ENCODE assay signal across 8 mouse cellular contexts in the genomic region with DNA sequence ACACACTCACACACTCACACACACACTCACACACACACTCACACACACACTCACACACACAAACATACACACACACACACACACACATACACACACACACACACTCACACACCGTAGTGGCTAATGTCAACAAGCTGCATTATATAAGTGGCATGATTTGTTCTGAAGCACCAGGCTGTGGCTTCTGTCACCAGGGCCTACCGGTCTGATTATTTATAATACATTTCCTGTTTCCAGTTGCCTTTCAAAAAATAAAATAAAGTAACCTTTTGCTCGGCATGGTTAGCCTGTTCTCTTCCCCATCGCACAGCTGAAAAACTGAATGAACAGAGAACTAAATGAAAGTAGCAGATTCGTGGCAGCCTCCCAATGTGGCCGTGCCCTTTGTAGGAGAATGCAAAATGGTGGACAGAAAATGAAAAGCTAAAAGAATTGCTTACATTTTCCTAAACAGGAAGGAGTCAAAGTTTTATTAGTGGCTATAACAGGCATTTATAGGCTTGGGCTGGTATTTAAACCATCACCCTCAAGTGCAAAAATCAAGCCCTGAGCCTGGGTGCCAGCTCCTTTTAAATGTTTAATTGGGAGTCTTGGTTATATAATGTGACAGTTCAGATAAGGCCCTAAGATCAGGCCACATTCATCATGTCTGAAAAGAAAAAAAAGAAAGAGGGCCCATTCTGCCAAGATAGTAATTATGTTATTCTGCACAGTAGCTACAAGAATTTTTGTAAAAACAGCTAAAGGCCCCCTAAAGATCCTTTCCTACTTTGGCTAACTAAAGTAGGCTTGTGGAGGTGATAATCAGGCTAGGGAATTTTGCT. TPM values are rescaled to one million over a fixed set of nuclear protein-coding genes. Genes with fewer than 3 reads are reported as not detected.
DNase-seq lines count a peak whose midpoint lies in the region; ATAC-seq and TF ChIP-seq lines count a peak whose summit lies in the region.

No protein-coding gene starts in this region.

- peak overlapping the region; percentile 30 for H3K27ac ChIP-seq in spleen, adult 2 months (ENCODE audit: insufficient read depth, low read length)
- H3K27ac ChIP-seq in kidney, embryonic 16.5 days (ENCODE audit: low read length) = peak overlapping the region; percentile 0; the same call in 1 of the 2 replicates

- no peak for DNase-seq in spleen, adult 2 months (ENCODE audit: low read depth in 1 of 2, low spot score in 2 of 2)
- DNase-seq in spleen, postnatal 10 days (ENCODE audit: low spot score in 2 of 2) = no peak
- DNase-seq in forelimb bud, embryonic 11.5 days (ENCODE audit: low read depth, low spot score) = peak; percentile 27
- DNase-seq in naive thymus-derived CD4-positive, alpha-beta T cell, adult 2 months (ENCODE audit: low read depth) = peak; percentile 63
- DNase-seq in yolk sac, embryonic 10.5 days (ENCODE audit: low spot score) = no peak
- DNase-seq in cerebellum, adult 11 months = no peak
- DNase-seq in left cerebral cortex, adult 11 months (ENCODE audit: low spot score) = no peak

- peak overlapping the region; percentile 24; the same call in 1 of the 2 replicates for H3K4me3 ChIP-seq in spleen, adult 2 months (ENCODE audit: extremely low read depth, insufficient read depth, insufficient read length)
- H3K4me3 ChIP-seq in kidney, embryonic 16.5 days (ENCODE audit: low read length) = peak overlapping the region; percentile 69

- WGBS in spleen, adult 2 months = 19% methylated on average over 6 of the region's 6 CpGs
- WGBS in kidney, embryonic 16.5 days = 22% methylated on average over 6 of the region's 6 CpGs

- H3K4me1 ChIP-seq in spleen, adult 2 months (ENCODE audit: control insufficient read depth, insufficient read depth, insufficient read length) = peaks cover 13% of the 10 kb centered on the region
- H3K4me1 ChIP-seq in kidney, embryonic 16.5 days (ENCODE audit: insufficient read depth, low read length) = peaks cover 22% of the 10 kb centered on the region

- H3K9me3 ChIP-seq in kidney, embryonic 16.5 days (ENCODE audit: low read length) = no peaks in the 10 kb centered on the region

- peak overlapping the region; percentile 74 for H3K4me2 ChIP-seq in kidney, embryonic 16.5 days (replicated peaks; ENCODE audit: low read depth, low read length)

- no peak for TF ChIP-seq CTCF in spleen, adult 2 months (IDR thresholded peaks at IDR 0.05; ENCODE audit: extremely low read depth, insufficient read depth, insufficient read length, insufficient replicate concordance)

- peaks cover 5% of the 10 kb centered on the region for H3K36me3 ChIP-seq in spleen, adult 2 months (ENCODE audit: control insufficient read depth, insufficient read depth, low read length)
- peaks cover 13% of the 10 kb centered on the region for H3K36me3 ChIP-seq in kidney, embryonic 16.5 days (ENCODE audit: insufficient read depth, low read length)

- no peaks in the 10 kb centered on the region for H3K27me3 ChIP-seq in spleen, adult 2 months (ENCODE audit: control insufficient read depth, insufficient read depth, low read length)
- no peaks in the 10 kb centered on the region for H3K27me3 ChIP-seq in kidney, embryonic 16.5 days (ENCODE audit: insufficient read depth, low read length)

- no peak for TF ChIP-seq POLR2A in spleen, adult 2 months (IDR thresholded peaks at IDR 0.05; ENCODE audit: low read depth, low read length)

- no peak for ATAC-seq in kidney, embryonic 16.5 days (ENCODE audit: low FRiP score, low TSS enrichment)

- 0 out of 2 replicates have a peak overlapping the region, but pooled peaks have one; percentile 8 for H3K9ac ChIP-seq in kidney, embryonic 16.5 days (replicated peaks; ENCODE audit: low read length)

RNA-seq across cellular contexts. Expression of a gene that starts 4.4 kb away (rescaled TPM):
- 19.0 and 28.4 TPM in 2 replicates for polyA plus RNA-seq in spleen, adult 2 months (2012; rRNA removed)
- polyA plus RNA-seq in kidney, embryonic 16.5 days (2015; fragmentation: Nextera tagmentation; extraction: Ambion mirVana) = 58.0 and 58.6 TPM in 2 replicates

Comparison
In these comparisons a context has a peak if more than half of its experiments do, and no peak if none do; other contexts are left out.
1. DNase-seq: peak in forelimb bud, embryonic 11.5 days (single experiment) and naive thymus-derived CD4-positive, alpha-beta T cell, adult 2 months (single experiment); none in spleen, adult 2 months (0 of 2), spleen, postnatal 10 days (0 of 2), yolk sac, embryonic 10.5 days (single experiment), cerebellum, adult 11 months (single experiment) and left cerebral cortex, adult 11 months (single experiment).